27 mouse cellular contexts compared by ENCODE assay signal in the genomic region with DNA sequence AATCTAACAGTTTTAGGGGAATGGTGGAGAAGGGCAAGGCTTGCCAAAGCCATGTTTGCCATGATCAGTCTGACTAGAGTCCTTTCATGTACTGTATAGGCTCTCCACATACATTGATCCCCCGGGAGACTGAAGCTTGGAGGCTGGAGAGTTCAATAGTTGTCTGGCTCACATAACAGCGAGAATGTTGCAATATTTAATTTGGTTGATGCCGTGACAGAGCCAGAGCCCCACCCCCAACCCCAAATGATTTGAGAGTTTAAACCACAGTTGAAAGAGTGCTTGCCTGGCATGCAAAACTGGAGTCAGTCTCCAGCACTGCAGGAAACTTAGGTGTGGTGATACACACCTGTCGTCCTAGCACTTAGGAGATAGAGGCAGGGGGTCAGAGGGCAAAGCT. TPM values are rescaled to one million over a fixed set of nuclear protein-coding genes. Genes with fewer than 3 reads are reported as not detected.
DNase-seq lines count a peak whose midpoint lies in the region; ATAC-seq and TF ChIP-seq lines count a peak whose summit lies in the region.
"Had no signal": no experiment of that assay in that cellular context is flagged by ENCODE, and none has a peak within 500 bp of the region (broad histone marks: within the 10 kb centered on the region; RNA-seq: fewer than 3 reads in every experiment).

No protein-coding gene starts in this region.

- no peaks in the 10 kb centered on the region for H3K9me3 ChIP-seq in liver, embryonic 11.5 days (ENCODE audit: control insufficient read depth, low read length)
- no peaks in the 10 kb centered on the region for H3K9me3 ChIP-seq in liver, postnatal 0 days (ENCODE audit: low read length)
- H3K9me3 ChIP-seq in forebrain, embryonic 16.5 days (ENCODE audit: control insufficient read depth, low read length), result no peaks in the 10 kb centered on the region
- H3K9me3 ChIP-seq: embryonic facial prominence, embryonic 15.5 days; forebrain, embryonic 10.5 days; G1E; heart, embryonic 10.5 days; heart, embryonic 15.5 days had no signal

- WGBS in liver, adult 2 months, result 21% methylated on average over 4 of the region's 4 CpGs
- 60% methylated on average over 4 of the region's 4 CpGs for WGBS in liver, embryonic 11.5 days
- 53% methylated on average over 4 of the region's 4 CpGs for whole genome bisulfite sequencing in liver, postnatal 0 days (ENCODE audit: insufficient replicate concordance)
- 58% methylated on average over 4 of the region's 4 CpGs for WGBS in forebrain, embryonic 16.5 days

- TF ChIP-seq CTCF in liver, adult 2 months (IDR thresholded peaks at IDR 0.05; ENCODE audit: low read depth, low read length), result no peak
- TF ChIP-seq CTCF in liver, postnatal 0 days (IDR thresholded peaks at IDR 0.05; ENCODE audit: low read depth), result no peak

- H3K4me1 ChIP-seq in liver, adult 2 months (ENCODE audit: control insufficient read depth, insufficient read depth, low read length), result peaks cover 13% of the 10 kb centered on the region
- H3K4me1 ChIP-seq in liver, embryonic 11.5 days (replicated peaks; ENCODE audit: control insufficient read depth, insufficient read depth, low read length), result no peaks in the 10 kb centered on the region
- peaks cover 2% of the 10 kb centered on the region; the same call in 1 of the 2 replicates for H3K4me1 ChIP-seq in liver, postnatal 0 days (ENCODE audit: insufficient read depth)
- peaks cover 10% of the 10 kb centered on the region for H3K4me1 ChIP-seq in forebrain, embryonic 16.5 days (replicated peaks; ENCODE audit: control insufficient read depth, insufficient read depth, low read length)

- H3K9ac ChIP-seq in liver, adult 2 months (ENCODE audit: low read depth, low read length), result no peak overlapping the region
- H3K9ac ChIP-seq in liver, embryonic 11.5 days (ENCODE audit: low read depth, low read length), result no peak overlapping the region
- H3K9ac ChIP-seq in liver, postnatal 0 days (replicated peaks), result no peak overlapping the region
- no peak overlapping the region for H3K9ac ChIP-seq in forebrain, embryonic 16.5 days (replicated peaks; ENCODE audit: low read depth, low read length)
- H3K9ac ChIP-seq: embryonic facial prominence, embryonic 15.5 days; heart, embryonic 15.5 days; hindbrain, embryonic 14.5 days had no signal

- H3K79me2 ChIP-seq in liver, adult 2 months (ENCODE audit: control insufficient read depth, insufficient read depth, low read length), result no peaks in the 10 kb centered on the region

- TF ChIP-seq EP300 in liver, postnatal 0 days (IDR thresholded peaks at IDR 0.05; ENCODE audit: low read depth), result no peak

- H3K4me3 ChIP-seq in liver, adult 2 months (ENCODE audit: insufficient read depth, low read depth, low read length), result no peak overlapping the region
- no peak overlapping the region for H3K4me3 ChIP-seq in liver, embryonic 11.5 days (ENCODE audit: low read depth, low read length)
- H3K4me3 ChIP-seq in liver, postnatal 0 days (ENCODE audit: low read depth, low read length), result no peak overlapping the region
- H3K4me3 ChIP-seq in forebrain, embryonic 16.5 days (replicated peaks; ENCODE audit: low read length), result no peak overlapping the region
- H3K4me3 ChIP-seq: embryonic facial prominence, embryonic 15.5 days; erythroblast, embryonic 14.5 days; forebrain, embryonic 10.5 days; heart, embryonic 10.5 days; heart, embryonic 15.5 days had no signal

- no peaks in the 10 kb centered on the region for H3K36me3 ChIP-seq in liver, adult 2 months (ENCODE audit: control insufficient read depth, insufficient read depth, low read length)
- no peaks in the 10 kb centered on the region for H3K36me3 ChIP-seq in liver, embryonic 11.5 days (ENCODE audit: control insufficient read depth, insufficient read depth, low read length)
- no peaks in the 10 kb centered on the region for H3K36me3 ChIP-seq in liver, postnatal 0 days (replicated peaks; ENCODE audit: insufficient read depth, low read length)
- no peaks in the 10 kb centered on the region for H3K36me3 ChIP-seq in forebrain, embryonic 16.5 days (ENCODE audit: control insufficient read depth, insufficient read depth)
- H3K36me3 ChIP-seq: embryonic facial prominence, embryonic 15.5 days; forebrain, embryonic 10.5 days; G1E; heart, embryonic 10.5 days; heart, embryonic 15.5 days had no signal

- H3K27ac ChIP-seq in liver, adult 2 months (replicated peaks; ENCODE audit: insufficient read depth, low read depth, low read length), result peak overlapping the region; percentile 64
- no peak overlapping the region for H3K27ac ChIP-seq in liver, embryonic 11.5 days (ENCODE audit: low read depth, low read length)
- peak overlapping the region; percentile 57; the same call in 1 of the 2 replicates for H3K27ac ChIP-seq in liver, postnatal 0 days (ENCODE audit: low read depth)
- no peak overlapping the region for H3K27ac ChIP-seq in forebrain, embryonic 16.5 days (ENCODE audit: low read length)
- H3K27ac ChIP-seq: embryonic facial prominence, embryonic 15.5 days; heart, embryonic 10.5 days; heart, embryonic 15.5 days; hindbrain, embryonic 14.5 days had no signal

- ATAC-seq in liver, embryonic 11.5 days (replicated peaks; ENCODE audit: low FRiP score), result no peak
- ATAC-seq in liver, postnatal 0 days, result peak; percentile 91
- ATAC-seq in forebrain, embryonic 16.5 days, result no peak
- ATAC-seq: CD4-positive, CD25-positive, alpha-beta regulatory T cell, adult 4 months; forebrain, embryonic 14.5 days had no signal

- no peak overlapping the region for H3K4me2 ChIP-seq in liver, embryonic 11.5 days
- no peak overlapping the region for H3K4me2 ChIP-seq in liver, postnatal 0 days (ENCODE audit: low read depth, low read length)
- H3K4me2 ChIP-seq in forebrain, embryonic 16.5 days (ENCODE audit: low read length), result no peak overlapping the region
- H3K4me2 ChIP-seq: embryonic facial prominence, embryonic 15.5 days; heart, embryonic 15.5 days; hindbrain, embryonic 14.5 days had no signal

- DNase-seq in adrenal gland, adult 2 months, result peak; percentile 11
- DNase-seq in adrenal gland, postnatal 25 days, result no peak
- peak; percentile 94 for DNase-seq in liver, adult 2 months (ENCODE audit: extremely low read depth, low read depth, low spot score)
- DNase-seq in liver, embryonic 11.5 days (ENCODE audit: low spot score), result no peak
- peak; percentile 77 for DNase-seq in NIH3T3 (ENCODE audit: low read depth)
- DNase-seq in liver, postnatal 0 days, result peak; percentile 55
- DNase-seq: adrenal gland, postnatal 36 days; B cell, adult 2 months; cerebellum, adult 8-10 months; cerebellum, postnatal 14 days; embryo, embryonic 11 days; gastrocnemius, postnatal 36 days; heart, adult 18-20 months; heart, postnatal 14 days had no signal

- no peaks in the 10 kb centered on the region for H3K27me3 ChIP-seq in liver, adult 2 months (ENCODE audit: control insufficient read depth, insufficient read depth, low read length)
- no peaks in the 10 kb centered on the region for H3K27me3 ChIP-seq in liver, embryonic 11.5 days (replicated peaks; ENCODE audit: control insufficient read depth, insufficient read depth, low read length)
- no peaks in the 10 kb centered on the region for H3K27me3 ChIP-seq in liver, postnatal 0 days (ENCODE audit: insufficient read depth, low read length)
- H3K27me3 ChIP-seq in forebrain, embryonic 16.5 days (replicated peaks; ENCODE audit: control insufficient read depth, insufficient read depth, low read length), result no peaks in the 10 kb centered on the region
- H3K27me3 ChIP-seq: embryonic facial prominence, embryonic 15.5 days; heart, embryonic 15.5 days had no signal

- TF ChIP-seq POLR2A in liver, adult 2 months (IDR thresholded peaks at IDR 0.05; ENCODE audit: extremely low read depth, insufficient read depth, low read length), result no peak

RNA-seq across cellular contexts. Expression of gene Plb1, which starts 49.8 kb away (rescaled TPM):
- not detected for total RNA-seq in adrenal gland, adult 2 months (2021)
- 0.02 and 0.17 TPM in 2 replicates for polyA plus RNA-seq in adrenal gland, adult 2 months (2012; rRNA removed)
- not detected in 2 replicates for total RNA-seq in adrenal gland, postnatal 25 days (2021)
- under 0.01 and 0.07 TPM in 2 replicates for total RNA-seq in liver, adult 2 months (2014; rRNA removed)
- 0.02 TPM in 1 of 2 replicates, not detected in the other for polyA plus RNA-seq in liver, adult 2 months (2012; rRNA removed)
- not detected in 2 replicates for polyA plus RNA-seq in liver, embryonic 11.5 days (2014; fragmentation: Nextera tagmentation; extraction: Ambion mirVana)
- 0.18 TPM in 1 of 2 replicates, not detected in the other for polyA plus RNA-seq in liver, postnatal 0 days (2015; fragmentation: Nextera tagmentation; extraction: Ambion mirVana)
- 0.04 and 0.07 TPM in 2 replicates for polyA plus RNA-seq in forebrain, embryonic 16.5 days (2015; fragmentation: Nextera tagmentation; extraction: Ambion mirVana)
- total RNA-seq: adrenal gland, postnatal 36 days; common myeloid progenitor, adult 5-6 weeks; hematopoietic stem cell, adult 5-6 weeks had no signal
- polyA plus RNA-seq: CD4-positive, CD25-positive, alpha-beta regulatory T cell, adult 4 months; embryonic facial prominence, embryonic 11.5 days; G1E; hindbrain, embryonic 14.5 days had no signal

Comparison
In these comparisons a context has a peak if more than half of its experiments do, and no peak if none do; other contexts are left out.
1. DNase-seq: peak in adrenal gland, adult 2 months (single experiment), liver, adult 2 months (single experiment), NIH3T3 (single experiment) and liver, postnatal 0 days (single experiment); none in adrenal gland, postnatal 25 days (single experiment) and liver, embryonic 11.5 days (single experiment).
2. H3K27ac ChIP-seq: peak in liver, adult 2 months (single experiment) and liver, postnatal 0 days (single experiment); none in liver, embryonic 11.5 days (single experiment) and forebrain, embryonic 16.5 days (single experiment).